Mouse (Mus musculus) liver, adult 2 months (tissue): ENCODE measurements around the gene Tmeff1.

Source experiments
- CTCF ChIP-seq: fragments of 200-500 bp; IDR thresholded peaks from 2 replicates; pipeline ENCODE4 v1.5.1; 2011; ENCODE audit warnings: low read depth, low read length, control low read depth
- POLR2A ChIP-seq: fragments of 200-500 bp; IDR thresholded peaks from 2 replicates; pipeline ENCODE4 v1.6.1; 2011; ENCODE audit warnings: low read length, control low read depth; ENCODE audit not compliant: insufficient read depth; ENCODE audit errors: extremely low read depth

GRCm38 (mm10) chr4:48656530-48656929, 71.6 kb downstream of the Tmeff1 start:
- TF ChIP-seq CTCF (no peak), POLR2A (no peak)
